Mouse (Mus musculus) MEL (cell line): ENCODE results near the gene Gm9049. TPM values are rescaled to one million over a fixed set of nuclear protein-coding genes. Genes with fewer than 3 reads are reported as not detected.

Experiments
- DNase-seq: peaks from one replicate; pipeline ENCODE4 v3.0.0; 2011; ENCODE audit warnings: low read depth, low spot score
- H3K27ac ChIP-seq: 2 replicates; pipeline ENCODE4 v1.5.1; 2012; ENCODE audit warnings: low read depth, mild to moderate bottlenecking, control low read depth, low read length, moderate library complexity; ENCODE audit not compliant: control insufficient read depth
- H3K27me3 ChIP-seq, 2 experiments: fragments of 150-350 bp in 1 of 2; sonication (generic) in 1 of 2; 2 replicates each; pipeline ENCODE4 v1.6.1; 2012; ENCODE audit warnings: low read length in 2 of 2, mild to moderate bottlenecking in 2 of 2, improper control_type of control experiment in 1 of 2, moderate library complexity in 1 of 2; ENCODE audit not compliant: insufficient read depth in 2 of 2, control insufficient read depth in 1 of 2
- H3K36me3 ChIP-seq, 2 experiments: 2 replicates each; pipeline ENCODE4 v1.6.1; 2012 to 2014; ENCODE audit warnings: low read length in 2 of 2, improper control_type of control experiment in 1 of 2, inconsistent platforms in 1 of 2, mild to moderate bottlenecking in 1 of 2; ENCODE audit not compliant: insufficient read depth in 2 of 2, control insufficient read depth in 1 of 2
- H3K4me1 ChIP-seq, 2 experiments: fragments of 150-350 bp in 1 of 2; sonication (generic) in 1 of 2; 2 replicates each; pipeline ENCODE4 v1.6.1; 2012; ENCODE audit warnings: low read length in 2 of 2, improper control_type of control experiment in 1 of 2, mild to moderate bottlenecking in 1 of 2; ENCODE audit not compliant: insufficient read depth in 2 of 2, control insufficient read depth in 1 of 2
- H3K4me3 ChIP-seq, 2 experiments: fragments of 150-350 bp in 1 of 2; sonication (generic) in 1 of 2; 2 replicates each; pipeline ENCODE4 v1.5.1; 2012; ENCODE audit warnings: low read depth in 2 of 2, low read length in 2 of 2, mild to moderate bottlenecking in 2 of 2, moderate library complexity in 2 of 2, control low read depth in 1 of 2, improper control_type of control experiment in 1 of 2; ENCODE audit not compliant: control insufficient read depth in 1 of 2, insufficient read depth in 1 of 2
- H3K79me2 ChIP-seq: 2 replicates; pipeline ENCODE4 v1.6.1; 2012; ENCODE audit warnings: mild to moderate bottlenecking, low read length, moderate library complexity; ENCODE audit not compliant: control insufficient read depth, poor library complexity, insufficient read depth
- H3K9ac ChIP-seq: 2 replicates; pipeline ENCODE4 v1.6.1; 2012; ENCODE audit warnings: low read depth, mild to moderate bottlenecking, control low read depth, low read length, moderate library complexity; ENCODE audit not compliant: control insufficient read depth, poor library complexity, severe bottlenecking
- H3K9me3 ChIP-seq: fragments of 150-350 bp; sonication (generic); replicated peaks from 2 replicates; pipeline ENCODE4 v1.6.1; 2012; ENCODE audit warnings: mild to moderate bottlenecking, low read length, improper control_type of control experiment, moderate library complexity; ENCODE audit not compliant: insufficient read depth
- BHLHE40 ChIP-seq: IDR thresholded peaks from 2 replicates; pipeline ENCODE4 v1.6.1; 2012; ENCODE audit warnings: low read depth, mild to moderate bottlenecking, inconsistent platforms, low read length, improper control_type of control experiment, borderline replicate concordance
- CHD1 ChIP-seq: IDR thresholded peaks from 2 replicates; pipeline ENCODE4 v1.6.1; 2012; ENCODE audit warnings: low read depth, mild to moderate bottlenecking, inconsistent platforms, low read length, improper control_type of control experiment
- CHD2 ChIP-seq: IDR thresholded peaks from 2 replicates; pipeline ENCODE4 v1.6.1; 2011; ENCODE audit warnings: low read length, improper control_type of control experiment
- CTCF ChIP-seq, 3 experiments: IDR thresholded peaks in 2 of 3; conservative IDR thresholded peaks in 1 of 3; 2 replicates each; pipeline ENCODE4 v1.5.1; 2011 to 2012; ENCODE audit warnings: low read length in 3 of 3, low read depth in 2 of 3, mild to moderate bottlenecking in 2 of 3, improper control_type of control experiment in 1 of 3, inconsistent platforms in 1 of 3, mixed read lengths in 1 of 3, moderate library complexity in 1 of 3; ENCODE audit not compliant: control insufficient read depth in 1 of 3, insufficient read depth in 1 of 3, poor library complexity in 1 of 3, severe bottlenecking in 1 of 3
- E2F4 ChIP-seq: IDR thresholded peaks from 2 replicates; pipeline ENCODE4 v1.6.1; 2011; ENCODE audit warnings: low read depth, low read length, improper control_type of control experiment, borderline replicate concordance
- ELF1 ChIP-seq: IDR thresholded peaks from 2 replicates; pipeline ENCODE4 v1.6.1; 2014; ENCODE audit warnings: low read depth, mild to moderate bottlenecking, inconsistent platforms, low read length, improper control_type of control experiment, moderate library complexity
- EP300 ChIP-seq, 2 experiments: IDR thresholded peaks; 2 replicates each; pipeline ENCODE4 v1.6.1; 2011; ENCODE audit warnings: improper control_type of control experiment in 2 of 2, low read length in 2 of 2, low read depth in 1 of 2, mild to moderate bottlenecking in 1 of 2
- ETS1 ChIP-seq: IDR thresholded peaks from 2 replicates; pipeline ENCODE4 v1.6.1; 2012; ENCODE audit warnings: low read depth, mild to moderate bottlenecking, inconsistent platforms, low read length, improper control_type of control experiment, moderate library complexity
- GABPA ChIP-seq: IDR thresholded peaks from 2 replicates; pipeline ENCODE4 v1.6.1; 2012; ENCODE audit warnings: low read depth, mild to moderate bottlenecking, inconsistent platforms, low read length, improper control_type of control experiment, moderate library complexity
- GATA1 ChIP-seq: IDR thresholded peaks from 2 replicates; pipeline ENCODE4 v1.6.1; 2011; ENCODE audit warnings: low read depth, low read length, improper control_type of control experiment
- HCFC1 ChIP-seq: IDR thresholded peaks from 2 replicates; pipeline ENCODE4 v1.6.1; 2012; ENCODE audit warnings: low read depth, mild to moderate bottlenecking, inconsistent platforms, low read length, improper control_type of control experiment, moderate library complexity
- JUND ChIP-seq: IDR thresholded peaks from 2 replicates; pipeline ENCODE4 v1.6.1; 2011; ENCODE audit warnings: low read depth, mild to moderate bottlenecking, improper control_type of control experiment, low read length
- KAT2A ChIP-seq: conservative IDR thresholded peaks from 2 replicates; pipeline ENCODE4 v1.6.1; 2012; ENCODE audit warnings: low read depth, low read length, improper control_type of control experiment, inconsistent platforms
- MAFK ChIP-seq: IDR thresholded peaks from 2 replicates; pipeline ENCODE4 v1.6.1; 2011; ENCODE audit warnings: low read depth, mild to moderate bottlenecking, low read length, improper control_type of control experiment, borderline replicate concordance
- MAX ChIP-seq: IDR thresholded peaks from 2 replicates; pipeline ENCODE4 v1.6.1; 2011; ENCODE audit warnings: low read length, improper control_type of control experiment
- MAZ ChIP-seq: IDR thresholded peaks from 2 replicates; pipeline ENCODE4 v1.6.1; 2012; ENCODE audit warnings: low read depth, mild to moderate bottlenecking, inconsistent platforms, low read length, improper control_type of control experiment
- MEF2A ChIP-seq: IDR thresholded peaks from 2 replicates; pipeline ENCODE4 v1.6.1; 2014; ENCODE audit warnings: low read depth, mild to moderate bottlenecking, inconsistent platforms, low read length, improper control_type of control experiment; ENCODE audit not compliant: poor library complexity, insufficient replicate concordance, severe bottlenecking; ENCODE audit errors: extremely low read depth
- MXI1 ChIP-seq: IDR thresholded peaks from 2 replicates; pipeline ENCODE4 v1.6.1; 2011; ENCODE audit warnings: mild to moderate bottlenecking, low read depth, low read length, improper control_type of control experiment
- MYB ChIP-seq: IDR thresholded peaks from 2 replicates; pipeline ENCODE4 v1.6.1; 2011; ENCODE audit warnings: mild to moderate bottlenecking, low read depth, low read length, improper control_type of control experiment
- MYC ChIP-seq: IDR thresholded peaks from 2 replicates; pipeline ENCODE4 v1.6.1; 2011; ENCODE audit warnings: low read depth, mild to moderate bottlenecking, low read length, improper control_type of control experiment, moderate library complexity
- NELFE ChIP-seq: IDR thresholded peaks from 2 replicates; pipeline ENCODE4 v1.6.1; 2011; ENCODE audit warnings: low read depth, low read length, improper control_type of control experiment
- NRF1 ChIP-seq: IDR thresholded peaks from 2 replicates; pipeline ENCODE4 v1.6.1; 2014; ENCODE audit warnings: low read depth, mild to moderate bottlenecking, inconsistent platforms, low read length, improper control_type of control experiment, moderate library complexity; ENCODE audit not compliant: poor library complexity, insufficient read depth, severe bottlenecking
- POLR2A ChIP-seq, 2 experiments: IDR thresholded peaks; 2 replicates each; pipeline ENCODE4 v1.6.1; 2011 to 2012; ENCODE audit warnings: low read length in 2 of 2, mild to moderate bottlenecking in 2 of 2, control low read depth in 1 of 2, improper control_type of control experiment in 1 of 2, low read depth in 1 of 2, moderate library complexity in 1 of 2; ENCODE audit not compliant: control insufficient read depth in 1 of 2, insufficient read depth in 1 of 2, poor library complexity in 1 of 2
- POLR2AphosphoS2 ChIP-seq: IDR thresholded peaks from 2 replicates; pipeline ENCODE4 v1.6.1; 2011; ENCODE audit warnings: low read length, improper control_type of control experiment
- POLR2AphosphoS5 ChIP-seq: IDR thresholded peaks from 2 replicates; pipeline ENCODE4 v1.6.1; 2012; ENCODE audit warnings: low read depth, borderline replicate concordance, mild to moderate bottlenecking, inconsistent platforms, low read length, moderate library complexity, mixed read lengths
- RAD21 ChIP-seq: IDR thresholded peaks from 2 replicates; pipeline ENCODE4 v1.6.1; 2011; ENCODE audit warnings: mild to moderate bottlenecking, low read depth, low read length, improper control_type of control experiment
- RCOR1 ChIP-seq: IDR thresholded peaks from 2 replicates; pipeline ENCODE4 v1.6.1; 2012; ENCODE audit warnings: low read depth, mild to moderate bottlenecking, inconsistent platforms, low read length, improper control_type of control experiment
- SIN3A ChIP-seq: IDR thresholded peaks from 2 replicates; pipeline ENCODE4 v1.6.1; 2012; ENCODE audit warnings: low read length, improper control_type of control experiment, inconsistent platforms
- SMC3 ChIP-seq: IDR thresholded peaks from 2 replicates; pipeline ENCODE4 v1.6.1; 2011; ENCODE audit warnings: low read depth, low read length, improper control_type of control experiment
- TAL1 ChIP-seq: IDR thresholded peaks from 2 replicates; pipeline ENCODE4 v1.6.1; 2012; ENCODE audit warnings: mild to moderate bottlenecking, inconsistent platforms, low read length, moderate library complexity, mixed read lengths
- TBP ChIP-seq: IDR thresholded peaks from 2 replicates; pipeline ENCODE4 v1.8.0; 2011; ENCODE audit warnings: low read depth, low read length, improper control_type of control experiment
- TCF12 ChIP-seq: IDR thresholded peaks from 2 replicates; pipeline ENCODE4 v1.6.1; 2014; ENCODE audit warnings: low read depth, mild to moderate bottlenecking, inconsistent platforms, low read length, improper control_type of control experiment, moderate library complexity
- USF1 ChIP-seq: IDR thresholded peaks from 2 replicates; pipeline ENCODE4 v1.6.1; 2014; ENCODE audit warnings: low read depth, mild to moderate bottlenecking, inconsistent platforms, low read length, improper control_type of control experiment, moderate library complexity
- USF2 ChIP-seq, 2 experiments: IDR thresholded peaks; 2 replicates each; pipeline ENCODE4 v1.6.1; 2011 to 2012; ENCODE audit warnings: improper control_type of control experiment in 2 of 2, low read length in 2 of 2, borderline replicate concordance in 1 of 2, inconsistent platforms in 1 of 2, low read depth in 1 of 2, mild to moderate bottlenecking in 1 of 2; ENCODE audit not compliant: insufficient read depth in 1 of 2
- ZC3H11A ChIP-seq: IDR thresholded peaks from 2 replicates; pipeline ENCODE4 v1.6.1; 2012; ENCODE audit warnings: low read depth, mild to moderate bottlenecking, inconsistent platforms, low read length, improper control_type of control experiment
- ZKSCAN1 ChIP-seq: IDR thresholded peaks from 2 replicates; pipeline ENCODE4 v1.6.1; 2012; ENCODE audit warnings: low read depth, mild to moderate bottlenecking, inconsistent platforms, low read length, improper control_type of control experiment, moderate library complexity
- ZMIZ1 ChIP-seq: IDR thresholded peaks from 2 replicates; pipeline ENCODE4 v1.6.1; 2012; ENCODE audit warnings: low read depth, mild to moderate bottlenecking, inconsistent platforms, low read length, improper control_type of control experiment, moderate library complexity
- ZNF384 ChIP-seq: IDR thresholded peaks from 2 replicates; pipeline ENCODE4 v1.6.1; 2012; ENCODE audit warnings: low read depth, mild to moderate bottlenecking, inconsistent platforms, low read length, improper control_type of control experiment
- polyA plus RNA-seq, 2 experiments: library from polyadenylated mRNA; stranded (reverse) in 1 of 2; unstranded in 1 of 2; fragments of >175 nt in 1 of 2; fragments of >200 nt in 1 of 2; gene quantifications; 2 replicates each; pipeline versions ENCODE4 v1.2.1 to v1.2.4; 2012; ENCODE audit warnings: low replicate concordance in 2 of 2, low read depth in 1 of 2; ENCODE audit not compliant: insufficient read length in 2 of 2, insufficient read depth in 1 of 2, missing spikeins in 1 of 2
- total RNA-seq: library from RNA; depleted of rRNA; stranded (reverse); fragments of 300-350 nt; gene quantifications from 2 replicates; pipeline ENCODE4 v1.2.3, GENCODE M21; 2012

Gm9049 gene
- total and polyA plus RNA-seq, 3 experiments: 0.07 to 0.31 TPM; not detected in 1

GRCm38 (mm10) chr10:118370443-118370842, 16.5 kb upstream of the Gm9049 start:
- no peaks in the 10 kb centered on the region for H3K36me3 ChIP-seq
- no peak overlapping the region for H3K27ac ChIP-seq
- H3K27me3 ChIP-seq: no peaks in the 10 kb centered on the region
- no peaks in the 10 kb centered on the region for H3K4me1 ChIP-seq
- no peak overlapping the region for H3K4me3 ChIP-seq
- no peaks in the 10 kb centered on the region for H3K79me2 ChIP-seq
- no peaks in the 10 kb centered on the region for H3K9me3 ChIP-seq
- peak; percentile 86 for DNase-seq
- H3K9ac ChIP-seq: no peak overlapping the region
- TF ChIP-seq POLR2AphosphoS5 (no peak), E2F4 (no peak), ZNF384 (peak; percentile 32; the same call in 1 of the 2 replicates), MYC (0 out of 2 replicates have a peak, but pooled peaks have one; percentile 20), MAZ (no peak), CHD2 (no peak), TAL1 (no peak), BHLHE40 (0 out of 2 replicates have a peak, but pooled peaks have one; percentile 23), RCOR1 (no peak), TBP (peak; percentile 68; the same call in 1 of the 2 replicates), MAFK (no peak), JUND (no peak), GATA1 (no peak), RAD21 (peak; percentile 89), ZMIZ1 (no peak), SIN3A (peak; percentile 49; the same call in 1 of the 2 replicates), HCFC1 (no peak), KAT2A (no peak), USF1 (no peak), GABPA (no peak), EP300 (IDR thresholded peaks at IDR 0.05; ENCODE audit: low read depth in 1 of 2, low read length in 2 of 2) (no peak), NELFE (peak; percentile 23; the same call in 1 of the 2 replicates), MYB (no peak), CHD1 (no peak), TCF12 (no peak), ETS1 (no peak), ELF1 (no peak), NRF1 (no peak), POLR2A (IDR thresholded peaks at IDR 0.05; ENCODE audit: control insufficient read depth in 1 of 2, insufficient read depth in 1 of 2, low read depth in 1 of 2, low read length in 2 of 2, poor library complexity in 1 of 2) (no peak), ZKSCAN1 (no peak), CTCF (IDR thresholded peaks at IDR 0.05 in 2 of 3, conservative IDR thresholded peaks at IDR 0.05 in 1 of 3; ENCODE audit: control insufficient read depth in 1 of 3, insufficient read depth in 1 of 3, low read depth in 2 of 3, low read length in 3 of 3, poor library complexity in 1 of 3, severe bottlenecking in 1 of 3) (peak; percentile 85 to 95 (median 95)), USF2 (IDR thresholded peaks at IDR 0.05; ENCODE audit: borderline replicate concordance in 1 of 2, insufficient read depth in 1 of 2, low read depth in 1 of 2, low read length in 2 of 2) (no peak), MAX (0 out of 2 replicates have a peak, but pooled peaks have one; percentile 24), POLR2AphosphoS2 (no peak), MXI1 (0 out of 2 replicates have a peak, but pooled peaks have one; percentile 20), ZC3H11A (peak; percentile 81), SMC3 (peak; percentile 94), MEF2A (no peak)
